Mouse (Mus musculus) thymus, postnatal 0 days (tissue): Measurements from ENCODE around the gene Spi1. TPM values are rescaled to one million over a fixed set of nuclear protein-coding genes. Genes with fewer than 3 reads are reported as not detected.

Experiments used
- DNase-seq: peaks from one replicate; pipeline ENCODE4 v3.0.0-alpha.2; 2015; ENCODE audit warnings: low spot score
- polyA plus RNA-seq: library from polyadenylated mRNA; unstranded; fragments of >200 nt; fragmentation: Nextera tagmentation; extraction: Ambion mirVana; gene quantifications from 2 replicates; pipeline ENCODE4 v1.2.1, GENCODE M21; 2015

Spi1 gene
- polyA plus RNA-seq, 1 experiment from 2014 or later = 13.8 TPM

- DNase-seq = no peak
These were observed 15.7 kb upstream of the Spi1 start for GRCm38 (mm10) chr2:91066455-91066854.

DNA sequence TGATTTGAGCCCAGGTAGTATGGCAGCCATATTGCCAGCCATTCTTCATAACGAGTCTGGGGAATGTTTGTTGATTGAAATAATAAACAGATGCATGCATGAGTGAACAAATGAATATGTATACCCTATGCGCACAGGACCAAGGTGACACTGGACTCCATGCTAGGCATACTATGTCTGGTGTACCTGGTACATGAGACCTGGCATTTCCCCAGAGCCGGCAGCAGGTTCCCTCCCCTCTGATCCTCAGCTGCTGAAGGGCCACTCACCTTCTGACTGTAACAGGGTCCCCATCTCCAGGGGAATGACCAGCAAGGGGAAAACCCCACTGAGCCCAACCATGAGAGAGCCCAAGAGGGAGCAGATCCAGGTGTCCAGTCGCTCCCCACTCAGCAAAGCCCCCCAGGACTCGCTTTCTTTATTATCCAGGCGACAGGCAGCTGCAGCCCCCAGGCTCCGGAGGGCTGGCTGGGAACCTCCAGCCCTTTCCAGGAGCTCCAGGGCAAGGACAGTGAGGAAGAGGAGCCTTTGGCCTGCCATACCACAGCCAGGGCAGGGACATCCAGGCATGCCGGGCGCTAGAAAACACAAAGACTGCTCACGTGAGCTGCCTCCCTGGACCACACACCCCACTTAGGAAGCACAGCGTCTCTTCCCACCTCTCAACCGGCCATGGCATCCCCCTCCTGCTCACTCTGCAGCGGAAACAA is 13.9 kb upstream of the Spi1 start:
- DNase-seq = no peak

DNA sequence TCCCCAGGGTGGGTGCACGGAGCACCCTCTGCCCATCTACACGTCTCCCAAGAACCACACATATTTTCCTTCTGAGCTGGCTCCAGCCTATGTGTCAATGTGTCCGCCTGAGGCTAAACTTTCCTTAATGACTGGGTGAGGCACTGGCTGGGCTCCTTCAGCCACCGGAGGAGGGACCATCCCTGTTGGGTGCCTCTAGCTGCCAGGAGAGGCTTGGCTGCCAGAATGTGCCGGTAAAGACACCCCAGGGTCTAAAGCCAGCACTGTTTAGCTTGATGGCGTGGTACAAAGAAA is 13.4 kb upstream of the Spi1 start:
- DNase-seq = no peak

GRCm38 (mm10) chr2:91069306-91070000 is 12.7 kb upstream of the Spi1 start:
- DNase-seq = no peak

- DNase-seq = peak; percentile 98
These were observed 12.0 kb upstream of the Spi1 start, which contains the start of gene Slc39a13 for GRCm38 (mm10) chr2:91070076-91070800. Gene Slc39a13, minus strand, starts transcription at chr2:91070417.

- no peak for DNase-seq
These were observed 11.1 kb upstream of the Spi1 start for GRCm38 (mm10) chr2:91071059-91071458.

DNA sequence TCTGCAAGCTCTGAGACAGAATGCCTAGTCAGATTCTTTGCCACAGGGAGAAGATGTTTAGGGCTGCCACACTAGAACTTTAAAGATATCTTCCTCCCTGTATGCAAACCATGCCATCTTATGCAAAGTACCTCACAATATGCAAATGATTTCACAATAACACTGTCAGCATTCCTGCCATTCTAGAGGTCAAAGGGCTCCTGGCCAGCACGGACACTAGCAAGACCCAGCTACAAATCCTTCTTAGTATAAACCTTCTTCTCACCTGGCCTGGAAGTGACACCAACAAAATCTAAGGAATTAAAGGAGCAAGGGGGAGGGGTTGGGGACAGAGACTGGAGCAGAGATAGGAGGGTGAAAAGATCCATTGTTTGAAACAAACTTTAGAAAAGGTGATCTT is 10.1 kb upstream of the Spi1 start:
- DNase-seq = no peak

DNA sequence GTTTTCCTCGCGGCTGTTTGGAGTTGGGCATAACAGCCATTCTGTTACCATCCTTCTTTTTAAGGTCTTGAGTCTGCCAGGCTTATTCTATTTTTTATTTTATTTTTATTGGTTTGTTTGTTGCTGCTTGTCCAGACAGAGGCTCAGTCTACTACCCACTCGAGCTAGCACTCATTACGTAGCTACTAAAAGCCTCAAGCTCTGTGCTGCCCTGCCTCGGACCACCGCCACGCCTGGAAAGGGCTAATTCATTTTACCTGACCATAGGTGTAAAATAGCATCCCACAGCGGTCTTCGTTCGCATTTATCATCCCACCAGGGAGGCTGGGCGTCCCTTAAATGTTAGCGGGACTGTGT is 4.3 kb upstream of the Spi1 start:
- DNase-seq = no peak

- peak; percentile 42 for DNase-seq
These were observed 3.7 kb upstream of the Spi1 start for GRCm38 (mm10) chr2:91078314-91079025.

- DNase-seq = peak; percentile 9
These were observed 3.2 kb upstream of the Spi1 start for GRCm38 (mm10) chr2:91079026-91079384.

GRCm38 (mm10) chr2:91080784-91081513 is 1.2 kb upstream of the Spi1 start:
- DNase-seq = no peak

DNA sequence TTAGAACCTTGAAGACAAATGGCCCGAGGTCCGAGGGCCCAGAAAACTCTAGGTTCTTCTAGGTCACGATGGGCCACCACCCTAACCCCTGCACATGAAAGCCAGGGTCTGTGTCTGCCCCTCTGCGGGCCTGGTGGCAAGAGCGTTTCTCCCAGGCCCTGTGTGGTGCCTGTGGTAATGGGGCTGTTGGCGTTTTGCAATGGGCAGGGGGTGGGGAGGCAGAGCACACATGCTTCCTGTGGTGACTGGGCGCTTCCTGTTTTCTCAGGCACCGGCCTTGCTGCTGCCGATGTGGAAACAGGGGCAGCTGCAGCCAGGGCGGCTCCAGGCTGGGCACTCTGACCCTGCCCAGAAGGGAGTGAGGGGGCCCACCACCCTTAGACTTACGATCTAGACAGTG is 654 bp downstream of the Spi1 start:
- peak; percentile 70 for DNase-seq

DNA sequence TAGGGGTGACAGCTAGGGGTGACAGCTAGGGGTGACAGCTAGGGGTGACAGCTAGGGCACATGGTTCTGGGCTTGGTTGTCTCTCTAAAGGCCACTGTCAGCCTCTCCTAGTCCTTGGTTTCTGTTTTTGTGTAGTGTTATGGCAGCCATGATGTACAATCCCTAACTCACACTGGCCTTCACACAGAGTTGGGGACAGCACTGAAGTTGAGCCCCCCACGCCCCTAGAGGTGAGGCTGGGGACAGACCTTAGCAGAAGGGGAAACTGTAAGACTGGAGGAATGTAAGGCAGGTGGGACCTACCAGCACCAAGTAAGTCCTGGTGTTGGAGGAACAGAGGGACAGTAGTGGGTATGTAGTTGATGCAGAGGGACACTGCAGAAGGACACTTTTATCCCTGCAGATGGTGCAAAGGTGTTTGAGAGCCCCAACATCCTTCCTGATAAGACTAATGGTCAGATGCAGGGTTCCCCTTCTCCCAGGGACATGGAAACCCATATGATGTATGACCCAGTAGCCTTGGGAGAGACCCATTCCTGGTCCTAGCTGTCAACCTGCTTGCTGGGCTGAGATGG is 1.3 kb downstream of the Spi1 start:
- DNase-seq = no peak

GRCm38 (mm10) chr2:91084179-91084820 is 2.1 kb downstream of the Spi1 start:
- no peak for DNase-seq

DNA sequence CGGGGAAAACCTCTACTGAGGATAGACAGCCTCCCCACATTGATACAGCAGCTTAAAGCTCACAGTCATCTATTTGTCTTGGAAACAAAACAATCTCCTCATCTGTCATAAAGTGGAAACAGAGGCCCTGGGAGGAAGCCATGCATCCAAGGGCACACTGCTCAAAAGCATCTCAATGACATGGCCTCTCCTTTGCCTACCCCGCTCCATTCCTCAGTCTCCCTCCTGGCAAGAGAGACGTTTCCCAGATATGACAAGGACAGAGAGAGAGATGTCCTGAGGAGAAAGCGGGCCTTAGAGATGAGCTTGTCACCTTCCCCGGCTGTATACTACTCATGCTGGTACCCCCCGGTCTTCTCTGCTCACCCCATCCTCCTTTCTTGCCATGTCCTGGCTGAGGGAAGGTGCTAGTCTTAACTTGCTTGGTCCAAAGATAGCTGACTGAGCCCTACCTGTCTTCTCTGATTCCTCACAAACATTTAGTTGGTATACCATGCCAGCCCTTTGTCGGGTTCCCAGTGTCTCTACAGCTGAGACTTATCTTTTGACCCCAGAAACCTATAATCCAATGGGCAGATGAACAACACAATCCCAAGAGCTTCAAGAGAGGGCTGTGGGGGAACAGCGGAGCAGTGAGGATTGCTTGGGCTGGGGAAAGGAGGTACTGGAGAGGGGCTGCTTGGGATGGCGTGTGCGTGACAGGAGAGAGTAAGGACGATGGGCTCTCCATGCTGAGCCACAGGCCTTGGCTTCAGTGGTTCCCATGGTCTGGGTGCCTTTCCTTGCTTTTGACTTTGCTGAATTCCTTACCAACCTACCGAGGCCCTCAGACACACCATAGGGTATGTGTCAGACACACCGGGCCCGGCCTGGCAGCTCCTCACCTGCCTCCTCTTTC is 3.6 kb downstream of the Spi1 start:
- DNase-seq = no peak

DNA sequence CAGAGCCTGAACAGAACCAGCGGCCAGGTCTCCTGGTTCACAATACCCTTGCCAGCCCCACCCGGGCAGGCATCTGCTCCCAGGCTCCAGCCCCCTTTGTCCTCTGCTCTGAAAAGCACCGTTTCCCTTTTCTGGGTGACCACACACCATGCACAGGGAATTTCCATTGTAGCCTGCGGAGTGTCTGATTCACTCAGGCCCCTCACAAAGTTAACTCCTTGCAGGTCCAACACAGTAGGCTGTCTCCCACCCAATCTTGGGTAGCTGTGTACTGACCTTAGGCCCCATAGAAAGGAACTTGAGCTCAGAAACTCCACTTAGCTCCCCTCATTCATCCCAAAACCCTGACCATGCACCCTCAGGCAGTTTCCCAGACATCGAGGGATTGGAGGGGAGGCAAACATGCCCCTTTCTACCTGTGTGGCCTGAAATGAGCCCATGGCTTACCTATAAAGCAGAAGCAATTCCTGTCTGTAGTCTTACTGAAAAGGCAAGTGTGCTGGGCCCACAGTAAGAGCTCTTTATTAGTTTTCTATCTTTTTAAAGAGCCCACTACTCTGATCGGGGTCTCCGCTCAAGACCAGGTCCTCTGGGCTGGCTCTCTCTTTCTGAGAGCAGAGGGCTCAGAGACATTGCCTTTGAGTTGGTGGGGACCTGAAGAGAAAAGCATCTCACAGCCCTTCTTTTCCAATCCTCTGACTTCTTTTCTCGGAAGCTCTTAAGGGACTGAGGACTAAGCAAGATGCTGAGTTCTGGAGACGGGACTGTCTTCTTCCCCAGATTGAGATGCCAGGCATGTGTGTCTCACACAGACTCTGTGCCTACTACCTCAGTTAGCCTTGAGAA is 4.4 kb downstream of the Spi1 start:
- DNase-seq = no peak

- no peak for DNase-seq
These were observed 5.3 kb downstream of the Spi1 start for GRCm38 (mm10) chr2:91087453-91087852.

DNA sequence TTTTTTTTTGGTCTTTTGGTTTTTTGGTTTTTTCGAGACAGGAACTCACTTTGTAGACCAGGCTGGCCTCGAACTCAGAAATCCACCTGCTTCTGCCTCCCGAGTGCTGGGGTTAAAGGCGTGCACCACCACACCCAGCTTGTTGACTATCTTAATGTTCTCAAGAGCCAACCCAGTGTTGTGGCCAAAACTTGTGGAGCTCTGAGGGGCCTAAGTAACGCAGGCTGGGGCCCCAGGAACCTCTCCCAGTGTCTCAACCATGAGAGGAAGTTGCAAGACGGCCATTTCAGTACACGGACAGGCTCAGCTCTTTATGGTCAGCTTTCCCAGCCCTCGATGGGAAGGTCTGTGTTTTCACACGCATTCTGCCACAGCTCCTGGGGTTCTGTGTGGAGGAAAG is 6.8 kb downstream of the Spi1 start:
- no peak for DNase-seq

DNA sequence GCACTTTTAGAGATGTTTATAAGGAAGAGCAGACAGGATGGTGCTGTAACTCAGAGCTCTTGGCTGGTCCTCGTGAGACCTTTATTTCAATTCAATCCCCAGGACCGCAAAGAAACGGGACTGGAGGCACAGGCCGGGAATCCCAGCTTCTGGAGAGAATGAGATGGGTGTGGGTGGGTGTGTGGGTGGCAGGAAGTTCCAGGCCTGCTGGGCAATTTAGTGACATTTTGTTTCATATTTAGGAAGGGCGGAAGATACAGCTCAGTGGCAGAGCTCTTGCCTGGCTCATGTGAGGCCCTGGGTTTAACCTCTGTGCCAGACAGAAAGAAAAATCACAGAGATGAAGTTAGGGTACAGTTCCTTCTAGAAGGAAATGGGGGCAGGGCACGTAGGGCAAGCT is 8.0 kb downstream of the Spi1 start:
- DNase-seq = no peak
